Mouse (Mus musculus) erythroblast, embryonic 14.5 days (primary cell): ENCODE results near the gene Sh3pxd2a. TPM values are rescaled to one million over a fixed set of nuclear protein-coding genes. Genes with fewer than 3 reads are reported as not detected.

ENCODE experiments used
- H3K27me3 ChIP-seq: 2 replicates; pipeline ENCODE4 v1.6.1; 2012; ENCODE audit warnings: inconsistent platforms; ENCODE audit not compliant: control insufficient read depth
- H3K36me3 ChIP-seq: 2 replicates; pipeline ENCODE4 v1.6.1; 2012; ENCODE audit warnings: mild to moderate bottlenecking, inconsistent platforms; ENCODE audit not compliant: control insufficient read depth
- H3K4me1 ChIP-seq: 2 replicates; pipeline ENCODE4 v1.6.1; 2012; ENCODE audit warnings: inconsistent platforms; ENCODE audit not compliant: control insufficient read depth
- H3K4me3 ChIP-seq: replicated peaks from 2 replicates; pipeline ENCODE3; 2012; ENCODE audit warnings: moderate library complexity, mild to moderate bottlenecking, inconsistent platforms
- H3K9me3 ChIP-seq: 2 replicates; pipeline ENCODE4 v1.6.1; 2012; ENCODE audit warnings: low read length, inconsistent platforms, mixed read lengths; ENCODE audit not compliant: control insufficient read depth
- GATA1 ChIP-seq: IDR thresholded peaks from 2 replicates; pipeline ENCODE4 v1.6.1; 2012; ENCODE audit warnings: low read length, inconsistent platforms, mixed read lengths
- TAL1 ChIP-seq: IDR thresholded peaks from 3 replicates; pipeline ENCODE4 v1.6.1; 2012; ENCODE audit warnings: low read length, inconsistent platforms, mixed read lengths
- polyA plus RNA-seq: library from polyadenylated mRNA; stranded (reverse); fragments of >175 nt; gene quantifications from 2 replicates; pipeline ENCODE4 v1.2.3, GENCODE M21; 2012

The Sh3pxd2a gene
- polyA plus RNA-seq, 1 experiment = 0.10 TPM

- TF ChIP-seq TAL1 (no peak), GATA1 (no peak)
- H3K27me3 ChIP-seq = peaks cover 2% of the 10 kb centered on the region; the same call in 1 of the 2 replicates
- H3K9me3 ChIP-seq = no peaks in the 10 kb centered on the region
- H3K4me1 ChIP-seq = peaks cover 54% of the 10 kb centered on the region
- peaks cover 8% of the 10 kb centered on the region for H3K36me3 ChIP-seq
- H3K4me3 ChIP-seq = no peak overlapping the region
Measured at GRCm38 (mm10) chr19:47437040-47437439, 27.2 kb downstream of the Sh3pxd2a start.

DNA sequence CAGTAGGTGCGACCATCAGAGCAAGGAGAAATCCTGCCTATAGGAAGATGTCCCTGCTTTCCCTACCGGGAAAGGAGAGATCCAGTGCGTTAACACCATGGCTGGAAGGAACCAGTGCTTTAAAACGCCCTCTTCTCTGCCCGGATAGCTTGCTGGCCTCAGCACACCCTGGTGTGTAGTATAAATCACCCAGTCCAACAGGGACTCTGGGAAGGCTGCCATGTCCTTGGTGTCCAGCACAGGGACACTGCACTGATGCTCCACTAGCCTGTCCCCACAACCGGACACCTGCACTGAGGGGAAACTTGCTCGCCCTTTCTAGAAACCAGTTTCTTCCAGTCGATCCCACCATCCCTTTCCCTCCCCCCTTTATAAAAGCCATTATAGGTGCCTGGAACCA, 28.0 kb downstream of the Sh3pxd2a start:
- Histone ChIP-seq H3K36me3 (peaks cover 8% of the 10 kb centered on the region), H3K9me3 (no peaks in the 10 kb centered on the region), H3K4me1 (peaks cover 57% of the 10 kb centered on the region), H3K27me3 (peaks cover 2% of the 10 kb centered on the region; the same call in 1 of the 2 replicates), H3K4me3 (no peak overlapping the region)
- no peak for TF ChIP-seq TAL1
- no peak for TF ChIP-seq GATA1

DNA sequence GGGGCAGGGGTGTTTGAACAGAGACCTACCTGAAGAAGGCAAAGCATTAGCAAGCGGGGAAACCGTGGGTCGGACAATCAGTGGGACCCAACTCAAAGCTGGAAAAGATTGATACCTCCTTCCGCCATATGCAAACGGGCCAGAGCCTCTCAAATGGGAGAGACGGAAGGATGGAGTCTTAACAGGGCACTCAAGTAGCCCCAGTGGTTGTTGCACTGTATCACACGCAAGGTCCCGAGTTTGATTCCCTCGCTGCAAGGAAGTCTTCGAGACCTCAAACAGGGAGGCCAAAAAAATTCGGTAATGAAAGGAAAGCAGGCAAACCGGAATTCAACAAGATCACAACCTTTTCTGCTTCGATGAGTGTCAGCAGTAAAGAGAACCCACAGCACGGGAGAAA, 29.5 kb downstream of the Sh3pxd2a start:
- H3K9me3 ChIP-seq = no peaks in the 10 kb centered on the region
- peaks cover 8% of the 10 kb centered on the region for H3K36me3 ChIP-seq
- H3K27me3 ChIP-seq = peaks cover 2% of the 10 kb centered on the region; the same call in 1 of the 2 replicates
- H3K4me3 ChIP-seq = no peak overlapping the region
- peaks cover 66% of the 10 kb centered on the region for H3K4me1 ChIP-seq
- no peak for TF ChIP-seq GATA1
- no peak for TF ChIP-seq TAL1

DNA sequence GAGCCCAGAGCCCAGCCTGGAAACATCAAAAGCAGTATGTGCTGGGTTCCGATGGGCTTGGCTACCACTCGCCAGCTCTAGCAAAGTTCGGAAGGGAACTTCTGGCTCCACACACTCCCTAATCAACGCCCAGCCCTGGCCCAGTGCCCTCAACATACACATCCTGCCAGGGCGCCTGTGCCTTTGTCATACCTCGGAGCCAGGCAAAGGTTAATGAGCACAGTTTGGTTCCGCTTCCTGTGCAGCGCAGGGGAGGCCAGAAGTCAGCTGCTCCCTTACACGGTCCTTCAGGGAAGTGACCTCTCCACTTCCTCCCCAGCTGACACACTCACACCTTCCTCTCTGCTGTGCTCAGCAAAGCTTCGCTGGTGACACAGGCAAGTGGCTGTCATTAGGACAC, 31.9 kb downstream of the Sh3pxd2a start:
- Histone ChIP-seq H3K9me3 (no peaks in the 10 kb centered on the region), H3K4me3 (peak overlapping the region; percentile 1), H3K27me3 (peaks cover under 1% of the 10 kb centered on the region; the same call in 1 of the 2 replicates), H3K36me3 (peaks cover 10% of the 10 kb centered on the region), H3K4me1 (peaks cover 77% of the 10 kb centered on the region)
- TF ChIP-seq TAL1 (no peak), GATA1 (no peak)

DNA sequence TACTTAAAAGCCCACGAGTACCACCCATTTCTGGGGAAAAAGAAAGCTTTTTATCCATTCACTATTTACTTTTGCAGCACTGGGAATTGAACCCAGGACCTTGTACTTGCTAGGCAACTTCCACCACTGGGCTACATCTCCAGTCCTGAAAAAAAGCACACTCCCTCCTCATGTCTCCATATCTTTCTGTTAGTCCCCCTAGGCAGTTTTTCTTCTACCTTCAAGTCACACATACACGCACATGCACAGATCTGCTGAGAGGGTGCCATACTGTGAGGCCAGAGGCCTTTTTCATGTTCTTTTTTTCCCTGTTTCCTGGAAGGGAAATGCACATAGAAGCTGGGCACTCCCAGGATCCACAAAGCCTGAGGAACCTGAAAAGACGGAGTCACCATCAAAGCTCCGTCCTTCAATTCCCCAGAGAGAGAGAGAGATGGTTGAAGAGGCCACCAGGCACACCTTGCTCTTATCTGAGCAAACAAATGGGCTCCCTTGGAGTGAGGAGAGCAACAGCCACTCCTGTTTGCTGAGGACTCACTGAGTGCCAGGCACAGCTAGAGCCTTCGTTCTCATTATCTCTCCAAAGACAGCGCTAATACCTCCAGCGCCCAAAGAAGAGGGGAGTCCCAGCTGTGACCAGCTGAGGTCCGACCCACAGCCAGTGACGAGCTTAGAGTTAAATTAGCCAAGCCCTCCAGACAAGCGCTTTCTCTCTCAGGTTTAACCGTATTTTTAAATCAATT, 32.8 kb downstream of the Sh3pxd2a start:
- H3K36me3 ChIP-seq = peaks cover 10% of the 10 kb centered on the region
- H3K9me3 ChIP-seq = no peaks in the 10 kb centered on the region
- no peaks in the 10 kb centered on the region for H3K27me3 ChIP-seq
- TF ChIP-seq GATA1 (peak; percentile 62), TAL1 (peak; percentile 68)
- H3K4me3 ChIP-seq = peak overlapping the region; percentile 51
- peaks cover 80% of the 10 kb centered on the region for H3K4me1 ChIP-seq

GRCm38 (mm10) chr19:47430160-47430559, 34.0 kb downstream of the Sh3pxd2a start:
- peaks cover 10% of the 10 kb centered on the region for H3K36me3 ChIP-seq
- no peaks in the 10 kb centered on the region for H3K9me3 ChIP-seq
- H3K4me3 ChIP-seq = no peak overlapping the region
- H3K4me1 ChIP-seq = peaks cover 77% of the 10 kb centered on the region
- H3K27me3 ChIP-seq = no peaks in the 10 kb centered on the region
- TF ChIP-seq TAL1 = no peak
- no peak for TF ChIP-seq GATA1

DNA sequence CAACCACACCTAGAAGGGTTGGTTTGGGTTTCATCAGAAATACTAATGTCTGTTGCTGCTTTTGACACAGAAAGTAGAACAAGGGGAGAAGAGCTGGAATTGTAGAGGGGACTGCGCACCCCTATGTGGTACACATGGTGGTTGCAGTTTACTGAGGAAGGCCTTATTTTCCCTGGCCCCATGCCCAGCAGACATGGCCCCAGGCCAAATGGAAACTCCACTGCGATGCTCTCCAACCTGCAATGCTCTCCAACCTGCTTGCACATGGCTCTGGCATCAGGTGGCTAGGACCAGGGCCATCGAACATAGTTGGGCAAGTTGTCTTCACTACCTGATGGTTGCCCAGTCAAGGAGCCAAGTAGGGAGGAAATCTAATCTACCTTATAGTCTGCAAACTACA, 35.0 kb downstream of the Sh3pxd2a start:
- peaks cover 81% of the 10 kb centered on the region for H3K4me1 ChIP-seq
- TF ChIP-seq GATA1 = no peak
- TF ChIP-seq TAL1 = no peak
- no peaks in the 10 kb centered on the region for H3K9me3 ChIP-seq
- H3K4me3 ChIP-seq = no peak overlapping the region
- H3K27me3 ChIP-seq = no peaks in the 10 kb centered on the region
- peaks cover 11% of the 10 kb centered on the region for H3K36me3 ChIP-seq

DNA sequence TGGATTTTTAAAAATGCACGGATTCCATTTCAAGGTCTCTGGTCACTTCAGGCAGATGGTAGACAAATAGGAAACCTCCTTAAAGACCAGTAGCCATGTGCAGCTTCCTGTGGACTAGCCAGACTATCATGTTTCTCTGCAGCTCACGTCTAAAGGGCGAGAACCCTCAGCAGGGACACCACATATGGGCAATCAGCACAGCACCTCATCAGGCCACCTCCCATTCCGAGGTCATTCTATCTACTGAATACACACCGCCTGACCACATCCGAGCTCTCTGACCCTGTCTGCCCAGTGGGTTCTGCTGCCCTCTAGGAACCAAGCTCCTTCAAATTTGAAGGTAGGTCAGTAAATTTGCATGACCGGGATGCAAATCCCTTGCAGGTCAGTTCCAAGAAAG, 35.4 kb downstream of the Sh3pxd2a start:
- H3K4me1 ChIP-seq = peaks cover 81% of the 10 kb centered on the region
- no peaks in the 10 kb centered on the region for H3K9me3 ChIP-seq
- H3K4me3 ChIP-seq = no peak overlapping the region
- H3K36me3 ChIP-seq = peaks cover 12% of the 10 kb centered on the region
- H3K27me3 ChIP-seq = no peaks in the 10 kb centered on the region
- no peak for TF ChIP-seq TAL1
- no peak for TF ChIP-seq GATA1

DNA sequence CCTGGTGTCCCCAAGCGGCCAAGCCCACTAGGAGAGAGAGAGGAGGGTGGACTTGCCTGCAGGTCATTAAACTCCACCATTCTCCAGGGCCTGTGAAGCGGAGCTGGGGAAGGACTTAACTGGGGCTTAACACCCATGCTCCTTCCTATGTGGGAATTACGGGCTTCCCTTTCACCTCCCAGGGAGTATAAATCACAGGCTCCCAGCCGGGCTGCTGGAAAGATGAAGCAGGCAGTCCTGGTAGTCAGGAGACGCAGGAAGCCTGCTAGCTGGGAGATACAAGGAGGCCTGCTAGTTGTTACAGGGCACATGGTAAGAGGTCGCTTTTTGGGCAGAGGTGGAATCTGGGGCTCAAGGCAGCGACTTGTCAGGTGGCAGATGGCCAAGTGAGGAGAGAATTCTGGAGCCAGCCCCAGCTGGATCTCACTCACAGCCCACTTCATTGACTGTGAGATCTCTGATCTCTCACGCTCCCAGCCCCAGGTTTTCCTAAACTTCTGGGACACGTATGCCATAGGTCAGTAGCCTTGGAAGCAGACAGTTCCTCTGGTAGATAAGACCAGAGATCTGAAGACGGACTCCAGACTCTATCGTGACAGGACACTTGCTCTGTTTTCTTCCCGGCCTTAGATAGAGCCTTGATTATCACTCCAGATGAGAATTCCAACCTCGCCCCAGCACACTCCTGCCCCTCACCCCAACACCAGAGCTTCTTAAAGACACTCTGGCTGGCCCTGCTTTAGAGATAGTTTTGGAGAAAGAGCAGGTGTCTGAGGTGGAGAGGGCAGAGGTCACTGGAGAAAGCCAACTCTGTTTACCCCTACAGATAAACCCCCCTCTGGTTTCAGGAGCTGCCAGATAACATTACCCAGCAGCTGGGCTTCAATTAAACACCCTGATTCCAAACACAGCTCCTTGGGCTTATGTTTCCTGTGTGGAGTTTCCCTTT, 36.1 kb downstream of the Sh3pxd2a start:
- Histone ChIP-seq H3K4me3 (no peak overlapping the region), H3K27me3 (no peaks in the 10 kb centered on the region), H3K36me3 (peaks cover 12% of the 10 kb centered on the region), H3K9me3 (no peaks in the 10 kb centered on the region), H3K4me1 (peaks cover 81% of the 10 kb centered on the region)
- TF ChIP-seq TAL1 = no peak
- TF ChIP-seq GATA1 = peak; percentile 33; the same call in 1 of the 2 replicates
